Mouse (Mus musculus): Measurements from ENCODE around the gene Phox2b. TPM values are rescaled to one million over a fixed set of nuclear protein-coding genes. Genes with fewer than 3 reads are reported as not detected.

The Phox2b gene
- not detected for polyA plus RNA-seq (2014; fragmentation: Illumina TruSeq; extraction: RNeasy Lipid Tissue Mini Kit (QIAGEN cat#74804); ENCODE audit: insufficient read depth, low read depth, low replicate concordance)

DNA sequence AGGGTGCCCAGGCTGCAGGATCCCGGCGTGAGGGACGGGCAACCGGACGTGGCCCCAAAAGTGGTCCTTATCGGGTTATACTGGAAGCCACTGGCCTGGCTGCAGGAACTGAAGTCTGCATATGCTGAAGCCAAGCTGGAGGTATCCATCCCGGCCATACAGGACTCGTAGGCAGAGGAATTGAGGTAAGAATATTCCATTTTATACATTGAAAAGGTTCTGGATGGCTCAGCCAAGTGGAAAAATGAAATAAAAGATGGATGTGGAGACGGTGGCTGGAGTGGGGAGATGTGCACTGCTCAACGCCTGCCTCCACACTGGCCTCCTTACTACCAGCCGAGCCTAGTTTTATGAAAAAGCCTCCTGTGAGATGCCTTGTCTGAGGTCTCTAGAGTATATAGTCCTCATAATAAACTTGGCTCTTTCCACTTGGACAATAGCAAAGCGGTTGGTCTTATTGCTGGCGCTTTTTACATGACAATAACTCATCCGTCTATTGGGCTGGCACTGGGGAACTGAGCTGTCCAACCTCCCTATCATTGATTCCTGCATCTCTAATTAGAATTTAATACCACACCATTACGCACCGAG is at the start of gene Phox2b:
Gene Phox2b (minus strand): TSS at position 569 of the 591 bp plus-strand sequence.

Other genes with a start within 250 kb of the Phox2b start
- gene Tmem33, start 161.3 kb upstream of the Phox2b start, polyA plus RNA-seq (2014; fragmentation: Illumina TruSeq; extraction: RNeasy Lipid Tissue Mini Kit (QIAGEN cat#74804); ENCODE audit: insufficient read depth, low read depth, low replicate concordance) = 45.5 TPM
- 38.2 TPM for gene Slc30a9, start 207.7 kb upstream of the Phox2b start, polyA plus RNA-seq (2014; fragmentation: Illumina TruSeq; extraction: RNeasy Lipid Tissue Mini Kit (QIAGEN cat#74804); ENCODE audit: insufficient read depth, low read depth, low replicate concordance)